Mouse (Mus musculus): Measurements from ENCODE around the gene Acap1. TPM values are rescaled to one million over a fixed set of nuclear protein-coding genes. Genes with fewer than 3 reads are reported as not detected.

Gene Acap1
- total and polyA plus RNA-seq, 3 experiments: 39.6 to 70.9 (median 58.2) TPM

- H3K9me3 ChIP-seq (replicated peaks; ENCODE audit: low read length): no peaks in the 10 kb centered on the region
- peak; percentile 66 for DNase-seq (ENCODE audit: extremely low read depth)
- peak overlapping the region; percentile 29; the same call in 1 of the 2 replicates for H3K4me2 ChIP-seq (ENCODE audit: insufficient read depth, low read depth, poor library complexity, severe bottlenecking)
- H3K4me1 ChIP-seq (ENCODE audit: control insufficient read depth in 1 of 2, insufficient read depth in 2 of 2): peaks cover 17 to 50% of the 10 kb centered on the region in 2 experiments
- H3K27ac ChIP-seq (ENCODE audit: insufficient read depth, low read depth): peak overlapping the region; percentile 89
- H3K9ac ChIP-seq (ENCODE audit: insufficient read depth, low read depth): peak overlapping the region; percentile 97
- H3K4me3 ChIP-seq (replicated peaks in 1 of 3; ENCODE audit: low read depth in 2 of 3, low read length in 2 of 3, poor library complexity in 1 of 3): peak overlapping the region; percentile 90 to 99 (median 95)
- TF ChIP-seq PAX5 (IDR thresholded peaks at IDR 0.05; ENCODE audit: low read length) (no peak), CHD2 (IDR thresholded peaks at IDR 0.05; ENCODE audit: low read length) (peak; percentile 86), GABPA (IDR thresholded peaks at IDR 0.05; ENCODE audit: insufficient replicate concordance, low read depth, low read length) (no peak), KAT2A (IDR thresholded peaks at IDR 0.05; ENCODE audit: insufficient replicate concordance, low read length) (no peak), ZKSCAN1 (IDR thresholded peaks at IDR 0.05; ENCODE audit: borderline replicate concordance, low read depth, low read length) (no peak), SMC3 (IDR thresholded peaks at IDR 0.05; ENCODE audit: low read depth, low read length) (no peak), HCFC1 (IDR thresholded peaks at IDR 0.05; ENCODE audit: low read depth, low read length) (peak; percentile 54), MAX (IDR thresholded peaks at IDR 0.05; ENCODE audit: low read length) (peak; percentile 94), USF1 (IDR thresholded peaks at IDR 0.05; ENCODE audit: low read depth, low read length) (peak; percentile 27; the same call in 1 of the 2 replicates), ZNF384 (IDR thresholded peaks at IDR 0.05; ENCODE audit: low read depth, low read length) (no peak), ETS1 (conservative IDR thresholded peaks at IDR 0.05; ENCODE audit: low read depth, low read length) (no peak), IRF4 (IDR thresholded peaks at IDR 0.05; ENCODE audit: low read depth, low read length) (peak; percentile 12; the same call in 1 of the 2 replicates), NELFE (IDR thresholded peaks at IDR 0.05; ENCODE audit: low read depth, low read length) (no peak), TCF12 (IDR thresholded peaks at IDR 0.05; ENCODE audit: low read depth, low read length) (no peak; the same call in 1 of the 2 replicates), MAFK (IDR thresholded peaks at IDR 0.05; ENCODE audit: insufficient replicate concordance, low read length) (no peak), MYC (IDR thresholded peaks at IDR 0.05; ENCODE audit: low read depth, low read length) (peak; percentile 98), CTCF (conservative IDR thresholded peaks at IDR 0.05 in 1 of 2, IDR thresholded peaks at IDR 0.05 in 1 of 2; ENCODE audit: low read depth in 2 of 2, low read length in 2 of 2) (no peak), MAZ (IDR thresholded peaks at IDR 0.05; ENCODE audit: low read depth, low read length) (0 out of 2 replicates have a peak, but pooled peaks have one; percentile 26), POLR2AphosphoS2 (IDR thresholded peaks at IDR 0.05; ENCODE audit: low read depth, low read length) (no peak), CHD1 (IDR thresholded peaks at IDR 0.05; ENCODE audit: low read depth, low read length) (no peak), USF2 (conservative IDR thresholded peaks at IDR 0.05; ENCODE audit: low read depth, low read length) (no peak), MXI1 (IDR thresholded peaks at IDR 0.05; ENCODE audit: low read depth, low read length) (peak; percentile 82), ZMIZ1 (IDR thresholded peaks at IDR 0.05; ENCODE audit: low read depth, low read length) (no peak), ELF1 (IDR thresholded peaks at IDR 0.05; ENCODE audit: low read depth, low read length) (0 out of 2 replicates have a peak, but pooled peaks have one; percentile 8), JUND (conservative IDR thresholded peaks at IDR 0.05; ENCODE audit: low read depth, low read length) (no peak), UBTF (IDR thresholded peaks at IDR 0.05; ENCODE audit: low read depth, low read length) (no peak), BHLHE40 (IDR thresholded peaks at IDR 0.05; ENCODE audit: low read depth, low read length) (peak; percentile 85)
- in situ Hi-C loops (cut with MboI; ENCODE audit: low pct_ligation_motif_present, low pct_unique_long_range_greater_than_20kb, low sequenced_read_pairs): no loop called here
- dilution Hi-C loops (cut with MboI; ENCODE audit: extremely low pct_ligation_motif_present, extremely low pct_unique_long_range_greater_than_20kb, low sequenced_read_pairs): no loop called here
- peaks cover 36 to 40% of the 10 kb centered on the region in 2 experiments for H3K36me3 ChIP-seq (replicated peaks in 1 of 2; ENCODE audit: control insufficient read depth in 1 of 2, insufficient read depth in 1 of 2, low read length in 1 of 2)
- peaks cover 51% of the 10 kb centered on the region for H3K79me2 ChIP-seq (replicated peaks; ENCODE audit: control insufficient read depth, extremely low read depth, insufficient read depth, poor library complexity, severe bottlenecking)
- H3K27me3 ChIP-seq (replicated peaks): no peaks in the 10 kb centered on the region
Observed at GRCm38 (mm10) chr11:69920266-69921031, 25.1 kb upstream of the Acap1 start.

Measured in CH12.LX (cell line).